Mouse (Mus musculus) spleen, adult 2 months (tissue): ENCODE data around the gene Cntn4.

ENCODE experiments used
- CTCF ChIP-seq: fragments of 200-500 bp; IDR thresholded peaks from 2 replicates; pipeline ENCODE4 v1.5.1; 2011; ENCODE audit warnings: mild to moderate bottlenecking, inconsistent platforms; ENCODE audit not compliant: insufficient read depth, insufficient read length, insufficient replicate concordance; ENCODE audit errors: extremely low read depth
- POLR2A ChIP-seq: fragments of 200-500 bp; IDR thresholded peaks from 2 replicates; pipeline ENCODE4 v1.6.1; 2011; ENCODE audit warnings: low read depth, low read length, inconsistent platforms

DNA sequence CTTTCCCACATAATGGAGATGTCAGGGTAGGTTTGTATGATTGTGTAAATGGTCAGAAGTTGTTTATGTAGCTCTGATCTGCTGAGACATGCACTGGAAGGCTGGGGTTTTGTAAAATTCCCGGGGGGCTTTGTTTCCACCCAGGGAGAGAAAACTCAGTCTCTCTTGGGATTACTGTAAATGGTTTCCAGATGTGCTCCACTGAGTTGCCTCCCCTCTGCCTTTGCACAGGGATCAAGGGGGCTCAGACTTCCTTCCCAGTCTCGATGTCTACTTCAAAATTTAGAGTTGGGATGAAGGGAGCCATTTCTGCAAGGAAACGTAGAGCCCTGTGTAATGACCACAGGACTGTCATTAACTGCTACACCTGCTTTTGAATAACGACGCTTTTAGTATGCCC lies 823 bp upstream of the Cntn4 start:
- TF ChIP-seq POLR2A = no peak
- no peak for TF ChIP-seq CTCF
